Mouse (Mus musculus): ENCODE results near the gene Ambra1.

The Ambra1 gene

GRCm38 (mm10) chr2:91934826-91935525, 205.0 kb downstream of the Ambra1 start:
- DNase-seq (ENCODE audit: low spot score in 2 of 2): no peak

DNA sequence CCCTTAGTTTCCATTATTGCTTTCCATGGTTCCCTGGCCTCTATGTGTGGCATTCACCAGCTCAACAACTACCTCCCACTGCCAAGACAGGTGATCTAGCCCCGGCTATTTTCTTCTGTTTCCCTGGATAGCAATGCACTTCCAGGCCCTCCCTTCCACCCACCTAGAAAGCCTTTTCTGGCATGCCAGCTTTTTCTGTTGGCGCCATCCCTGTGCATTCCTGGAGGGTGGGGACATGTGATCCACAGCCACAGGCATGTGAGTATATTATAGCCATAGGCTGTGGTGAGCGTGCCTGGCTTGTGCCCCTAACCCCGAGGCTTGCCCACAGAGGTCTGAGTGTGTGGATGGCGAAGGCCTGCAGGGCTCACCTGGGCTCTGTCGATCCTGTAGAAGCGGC, 206.2 kb downstream of the Ambra1 start:
- DNase-seq (ENCODE audit: low spot score in 2 of 2): no peak

DNA sequence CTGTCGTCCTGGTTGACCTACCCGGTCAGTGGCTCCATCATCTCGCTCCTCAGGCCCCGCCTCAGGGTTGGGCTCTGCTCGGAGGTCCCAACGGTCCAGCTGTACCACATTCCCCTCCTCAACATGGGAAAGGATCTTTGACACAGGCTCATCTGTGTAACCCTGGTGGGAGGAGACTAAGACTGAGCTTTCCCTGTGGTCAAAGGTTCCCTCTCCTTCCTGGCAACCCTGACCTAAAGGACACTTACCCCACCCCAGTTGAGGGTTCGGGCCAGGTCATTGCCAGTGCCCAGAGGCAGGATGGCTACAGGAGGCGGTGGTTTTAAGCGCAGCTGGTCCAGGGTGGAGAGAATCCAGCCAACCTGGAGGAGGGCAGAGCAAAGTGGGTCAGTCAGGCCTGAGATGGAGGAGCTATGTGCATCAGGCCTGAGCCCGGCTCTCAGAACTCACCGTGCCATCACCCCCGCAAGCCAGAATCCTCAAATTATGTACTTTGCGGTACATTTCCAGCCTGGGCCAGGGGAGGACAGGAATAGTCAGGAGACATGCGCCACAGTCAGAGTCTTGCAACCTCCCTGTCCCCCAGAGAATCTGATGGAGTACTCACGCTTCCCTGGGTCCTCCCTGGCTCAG, 209.5 kb downstream of the Ambra1 start:
- DNase-seq (ENCODE audit: low spot score in 2 of 2): no peak

DNA sequence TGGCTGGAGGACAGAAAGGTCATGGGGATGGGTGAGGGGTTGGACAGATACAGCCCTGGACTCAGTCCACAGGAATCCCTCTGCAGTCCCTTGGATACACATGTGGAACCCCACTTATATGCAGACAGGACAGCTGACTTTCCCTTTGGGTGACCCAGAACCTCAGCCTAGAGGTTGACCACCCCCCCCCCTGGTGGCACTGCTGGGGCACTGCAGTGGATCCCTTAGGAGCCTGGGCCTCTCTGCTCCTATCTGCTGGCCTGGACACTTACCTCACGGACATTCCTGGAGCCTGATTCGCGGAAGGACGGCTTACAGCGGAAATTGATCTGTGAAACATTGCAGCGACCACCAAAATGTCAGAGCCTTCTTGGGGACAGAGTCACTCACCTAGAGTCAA, 212.4 kb downstream of the Ambra1 start:
- DNase-seq (ENCODE audit: low spot score in 2 of 2): no peak

- peak in 1 of 2 experiments; percentile 86 for DNase-seq (ENCODE audit: low spot score in 2 of 2)
These were observed 214.4 kb downstream of the Ambra1 start for GRCm38 (mm10) chr2:91944170-91944950.

GRCm38 (mm10) chr2:91945483-91945882, 215.5 kb downstream of the Ambra1 start, which contains the start of gene Gm9821:
Gene Gm9821 (plus strand): TSS chr2:91945703.
- DNase-seq (ENCODE audit: low spot score in 2 of 2): no peak

- DNase-seq (ENCODE audit: low spot score in 2 of 2): no peak
These were observed 216.9 kb downstream of the Ambra1 start for GRCm38 (mm10) chr2:91946836-91947235.

- DNase-seq (ENCODE audit: low spot score in 2 of 2): no peak
These were observed 217.6 kb downstream of the Ambra1 start for GRCm38 (mm10) chr2:91947397-91948150.

- DNase-seq (ENCODE audit: low spot score in 2 of 2): no peak
These were observed 218.2 kb downstream of the Ambra1 start for GRCm38 (mm10) chr2:91948151-91948509.

GRCm38 (mm10) chr2:91948792-91949241, 218.9 kb downstream of the Ambra1 start:
- DNase-seq (ENCODE audit: low spot score in 2 of 2): no peak

- DNase-seq (ENCODE audit: low spot score in 2 of 2): no peak
These were observed 219.7 kb downstream of the Ambra1 start for GRCm38 (mm10) chr2:91949411-91950274.

GRCm38 (mm10) chr2:91950275-91951085, 220.5 kb downstream of the Ambra1 start:
- DNase-seq (ENCODE audit: low spot score in 2 of 2): no peak

DNA sequence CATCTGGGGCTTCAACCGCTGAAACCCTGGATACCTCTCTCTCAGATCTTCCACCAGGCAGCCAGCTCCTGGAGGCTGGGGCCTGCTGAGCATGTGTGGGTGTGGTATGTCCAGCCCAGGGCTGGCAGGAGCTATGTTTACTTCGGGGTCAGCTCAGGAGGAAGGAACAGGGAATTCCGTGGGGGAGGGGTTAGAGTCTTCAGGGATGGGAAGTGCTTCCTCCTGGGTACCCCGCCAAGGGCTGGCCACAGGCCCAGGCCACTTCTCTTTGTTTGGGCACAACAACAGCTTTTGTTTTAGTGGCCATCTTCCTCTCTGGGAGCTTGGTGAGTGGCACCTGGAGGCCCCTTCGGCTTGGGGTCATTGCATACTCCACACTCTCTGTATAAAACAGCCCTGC, 223.9 kb downstream of the Ambra1 start:
- DNase-seq (ENCODE audit: low spot score in 2 of 2): no peak

DNA sequence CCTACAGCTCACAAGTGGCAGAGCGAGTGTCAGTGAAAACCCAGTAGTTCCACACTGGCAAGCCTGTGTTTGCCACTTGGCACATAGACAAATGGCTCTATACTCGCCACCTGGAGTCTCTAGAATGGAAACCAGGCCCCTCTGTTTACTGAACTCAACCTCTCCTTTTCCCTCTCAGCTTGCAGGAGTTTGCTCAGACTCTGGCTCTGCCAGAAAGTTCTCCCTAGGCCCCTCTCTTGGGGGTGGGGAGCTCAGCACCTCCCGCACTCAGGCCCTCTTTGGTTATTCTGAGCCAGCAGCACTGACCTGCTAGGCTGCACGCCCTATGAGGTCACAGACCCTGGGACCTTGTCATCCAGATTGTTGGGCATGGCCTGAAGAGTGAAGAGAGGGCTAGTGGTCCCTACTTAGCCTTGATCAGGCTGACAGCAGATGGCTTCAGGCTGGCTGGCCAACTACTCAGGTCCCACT, 225.2 kb downstream of the Ambra1 start:
- no peak for DNase-seq (ENCODE audit: low spot score in 2 of 2)

- DNase-seq (ENCODE audit: low spot score in 2 of 2): no peak
These were observed 225.9 kb downstream of the Ambra1 start for GRCm38 (mm10) chr2:91955875-91956274.

GRCm38 (mm10) chr2:91957096-91957495, 227.2 kb downstream of the Ambra1 start:
- DNase-seq (ENCODE audit: low spot score in 2 of 2): no peak

DNA sequence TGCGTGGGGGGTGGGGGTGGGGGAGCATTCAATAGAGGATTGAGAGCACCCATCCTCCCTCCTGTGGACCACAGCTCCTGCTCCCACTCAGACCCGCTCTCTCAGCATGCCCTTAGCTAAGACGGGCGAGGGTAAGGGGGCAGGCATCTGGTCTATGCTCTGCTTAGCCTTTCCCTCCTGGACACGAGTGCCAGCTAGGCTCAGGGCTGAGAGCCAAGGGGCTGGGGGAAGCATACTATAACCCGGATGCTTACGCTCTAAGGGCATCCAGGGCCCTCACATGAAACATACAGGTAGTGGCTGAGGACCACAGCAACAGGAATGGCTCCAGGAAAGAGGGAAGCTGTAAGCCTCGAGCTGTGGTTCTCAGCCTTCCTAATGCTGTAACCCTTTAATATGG, 228.1 kb downstream of the Ambra1 start:
- no peak for DNase-seq (ENCODE audit: low spot score in 2 of 2)

DNA sequence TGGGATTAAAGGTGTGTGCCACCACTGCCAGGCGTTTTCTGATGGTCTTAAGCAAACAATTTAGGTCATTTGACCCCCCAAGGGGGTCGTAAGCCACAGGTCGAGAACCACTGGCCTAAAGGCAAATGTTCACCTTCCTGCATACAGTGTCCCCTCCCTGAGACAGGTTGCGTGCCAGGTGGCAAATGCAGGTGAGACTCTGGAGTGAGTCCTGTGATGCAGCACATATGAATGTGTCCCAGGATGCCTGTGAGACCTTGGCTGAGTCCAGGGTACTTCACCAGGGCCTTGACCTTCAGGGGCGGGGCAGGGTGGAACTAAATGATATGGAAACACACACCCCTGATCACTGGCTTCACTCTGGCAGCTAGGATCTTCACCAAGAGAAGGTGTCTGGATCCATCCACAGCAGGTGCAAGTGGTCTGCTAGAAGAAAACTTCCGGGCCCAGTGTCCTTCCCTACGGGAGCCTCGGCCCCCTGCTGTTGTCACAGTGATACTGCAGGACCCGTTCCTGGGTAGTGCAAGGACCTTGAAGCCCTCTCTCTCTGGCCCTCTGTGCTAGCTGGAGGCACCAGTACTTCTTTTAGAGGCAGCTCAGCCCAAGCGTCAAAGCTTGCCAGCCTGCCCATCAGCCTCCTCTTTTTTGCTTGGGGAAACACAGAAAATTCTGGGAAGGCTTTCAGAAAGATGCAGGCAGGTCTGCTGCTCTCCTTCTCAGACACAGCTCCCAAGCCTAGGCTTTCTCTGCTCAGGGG, 228.9 kb downstream of the Ambra1 start:
- peak in 1 of 2 experiments; percentile 54 for DNase-seq (ENCODE audit: low spot score in 2 of 2)
